Mouse (Mus musculus): Measurements from ENCODE around the gene Foxn3. TPM values are rescaled to one million over a fixed set of nuclear protein-coding genes. Genes with fewer than 3 reads are reported as not detected.

The Foxn3 gene
- total and polyA plus RNA-seq, 3 experiments = 9.7 to 26.8 (median 11.0) TPM

- Histone ChIP-seq H3K9ac (ENCODE audit: insufficient read depth, low read depth) (no peak overlapping the region), H3K27ac (ENCODE audit: insufficient read depth, low read depth) (no peak overlapping the region), H3K4me2 (ENCODE audit: insufficient read depth, low read depth, poor library complexity, severe bottlenecking) (no peak overlapping the region), H3K9me3 (replicated peaks; ENCODE audit: low read length) (no peaks in the 10 kb centered on the region), H3K4me3 (replicated peaks in 1 of 3; ENCODE audit: low read depth in 2 of 3, low read length in 2 of 3, poor library complexity in 1 of 3) (no peak overlapping the region), H3K27me3 (replicated peaks) (no peaks in the 10 kb centered on the region), H3K79me2 (replicated peaks; ENCODE audit: control insufficient read depth, extremely low read depth, insufficient read depth, poor library complexity, severe bottlenecking) (no peaks in the 10 kb centered on the region), H3K36me3 (replicated peaks in 1 of 2; ENCODE audit: control insufficient read depth in 1 of 2, insufficient read depth in 1 of 2, low read length in 1 of 2) (peaks cover 14 to 49% of the 10 kb centered on the region in 2 experiments), H3K4me1 (ENCODE audit: control insufficient read depth in 1 of 2, insufficient read depth in 2 of 2) (no peaks in the 10 kb centered on the region)
- dilution Hi-C loops (cut with MboI; ENCODE audit: extremely low pct_ligation_motif_present, extremely low pct_unique_long_range_greater_than_20kb, low sequenced_read_pairs) (no loop called here), in situ Hi-C loops (cut with MboI; ENCODE audit: low pct_ligation_motif_present, low pct_unique_long_range_greater_than_20kb, low sequenced_read_pairs) (no loop called here)
- no peak for DNase-seq (ENCODE audit: extremely low read depth)
- TF ChIP-seq HCFC1 (IDR thresholded peaks at IDR 0.05; ENCODE audit: low read depth, low read length) (no peak), EP300 (IDR thresholded peaks at IDR 0.05; ENCODE audit: low read length) (no peak), USF2 (conservative IDR thresholded peaks at IDR 0.05; ENCODE audit: low read depth, low read length) (no peak), MEF2A (IDR thresholded peaks at IDR 0.05; ENCODE audit: borderline replicate concordance, low read depth, low read length) (no peak), CTCF (conservative IDR thresholded peaks at IDR 0.05 in 1 of 2, IDR thresholded peaks at IDR 0.05 in 1 of 2; ENCODE audit: low read depth in 2 of 2, low read length in 2 of 2) (no peak), ELF1 (IDR thresholded peaks at IDR 0.05; ENCODE audit: low read depth, low read length) (no peak), ZMIZ1 (IDR thresholded peaks at IDR 0.05; ENCODE audit: low read depth, low read length) (no peak), BHLHE40 (IDR thresholded peaks at IDR 0.05; ENCODE audit: low read depth, low read length) (no peak), GABPA (IDR thresholded peaks at IDR 0.05; ENCODE audit: insufficient replicate concordance, low read depth, low read length) (no peak), POLR2A (IDR thresholded peaks at IDR 0.05; ENCODE audit: low read depth, low read length) (no peak), NELFE (IDR thresholded peaks at IDR 0.05; ENCODE audit: low read depth, low read length) (no peak), JUND (conservative IDR thresholded peaks at IDR 0.05; ENCODE audit: low read depth, low read length) (no peak), KAT2A (IDR thresholded peaks at IDR 0.05; ENCODE audit: insufficient replicate concordance, low read length) (no peak), E2F4 (IDR thresholded peaks at IDR 0.05; ENCODE audit: insufficient replicate concordance, low read depth, low read length) (no peak)
Observed at GRCm38 (mm10) chr12:99510759-99511158, 52.6 kb downstream of the Foxn3 start.

GRCm38 (mm10) chr12:99502225-99502624 is 61.2 kb downstream of the Foxn3 start:
- Histone ChIP-seq H3K4me2 (ENCODE audit: insufficient read depth, low read depth, poor library complexity, severe bottlenecking) (no peak overlapping the region), H3K27ac (ENCODE audit: insufficient read depth, low read depth) (no peak overlapping the region), H3K79me2 (replicated peaks; ENCODE audit: control insufficient read depth, extremely low read depth, insufficient read depth, poor library complexity, severe bottlenecking) (no peaks in the 10 kb centered on the region), H3K4me1 (ENCODE audit: control insufficient read depth in 1 of 2, insufficient read depth in 2 of 2) (peaks cover 5 to 6% of the 10 kb centered on the region in 2 experiments), H3K9me3 (replicated peaks; ENCODE audit: low read length) (no peaks in the 10 kb centered on the region), H3K9ac (ENCODE audit: insufficient read depth, low read depth) (no peak overlapping the region), H3K36me3 (replicated peaks in 1 of 2; ENCODE audit: control insufficient read depth in 1 of 2, insufficient read depth in 1 of 2, low read length in 1 of 2) (peaks cover 0 to 14% of the 10 kb centered on the region in 2 experiments), H3K27me3 (replicated peaks) (no peaks in the 10 kb centered on the region), H3K4me3 (replicated peaks in 1 of 3; ENCODE audit: low read depth in 2 of 3, low read length in 2 of 3, poor library complexity in 1 of 3) (no peak overlapping the region)
- DNase-seq (ENCODE audit: extremely low read depth) = no peak
- in situ Hi-C loops (cut with MboI; ENCODE audit: low pct_ligation_motif_present, low pct_unique_long_range_greater_than_20kb, low sequenced_read_pairs) = no loop called here
- dilution Hi-C loops (cut with MboI; ENCODE audit: extremely low pct_ligation_motif_present, extremely low pct_unique_long_range_greater_than_20kb, low sequenced_read_pairs) = no loop called here
- TF ChIP-seq JUND (conservative IDR thresholded peaks at IDR 0.05; ENCODE audit: low read depth, low read length) (no peak), JUN (IDR thresholded peaks at IDR 0.05; ENCODE audit: insufficient read depth, low read depth, low read length) (no peak), PAX5 (IDR thresholded peaks at IDR 0.05; ENCODE audit: low read length) (no peak), EP300 (IDR thresholded peaks at IDR 0.05; ENCODE audit: low read length) (no peak), KAT2A (IDR thresholded peaks at IDR 0.05; ENCODE audit: insufficient replicate concordance, low read length) (no peak), NRF1 (IDR thresholded peaks at IDR 0.05; ENCODE audit: low read depth, low read length) (no peak), ZC3H11A (IDR thresholded peaks at IDR 0.05; ENCODE audit: low read depth, low read length) (no peak), ZNF384 (IDR thresholded peaks at IDR 0.05; ENCODE audit: low read depth, low read length) (no peak), ZMIZ1 (IDR thresholded peaks at IDR 0.05; ENCODE audit: low read depth, low read length) (no peak), ZKSCAN1 (IDR thresholded peaks at IDR 0.05; ENCODE audit: borderline replicate concordance, low read depth, low read length) (no peak)

Measured in CH12.LX (cell line).